Mouse (Mus musculus): ENCODE measurements around the gene Slf2.

DNA sequence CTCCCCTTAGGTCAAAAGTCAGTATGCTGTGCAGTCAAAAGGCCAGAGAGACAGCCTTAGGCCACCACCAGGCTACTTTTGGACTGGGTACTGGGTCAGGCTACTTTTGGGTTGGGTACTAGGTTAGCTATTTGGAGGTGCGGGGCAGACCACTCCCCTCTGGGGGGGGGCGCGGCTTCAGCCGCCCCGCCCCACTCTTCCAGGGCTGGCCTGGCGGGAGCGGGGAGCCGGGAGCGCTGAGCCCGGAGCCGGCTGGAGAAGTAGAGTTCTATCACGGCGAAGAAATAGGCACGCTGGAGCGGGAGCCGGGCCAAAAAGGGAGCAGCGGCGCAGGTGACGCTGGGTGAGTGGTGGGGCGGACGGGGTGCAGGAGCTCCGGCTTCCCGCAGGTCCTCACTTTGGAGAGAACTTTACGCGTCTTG, 84.0 kb downstream of the Slf2 start:
- TF ChIP-seq MAX (IDR thresholded peaks at IDR 0.05; ENCODE audit: low read length) (no peak), CTCF (IDR thresholded peaks at IDR 0.05 in 2 of 3, conservative IDR thresholded peaks at IDR 0.05 in 1 of 3; ENCODE audit: control insufficient read depth in 1 of 3, insufficient read depth in 1 of 3, low read depth in 2 of 3, low read length in 3 of 3, poor library complexity in 1 of 3, severe bottlenecking in 1 of 3) (no peak), USF2 (IDR thresholded peaks at IDR 0.05; ENCODE audit: borderline replicate concordance in 1 of 2, insufficient read depth in 1 of 2, low read depth in 1 of 2, low read length in 2 of 2) (no peak)

Data from MEL (cell line).